Mouse (Mus musculus) layer of hippocampus, postnatal 36 days (tissue): ENCODE results near the gene Ubqln3. TPM values are rescaled to one million over a fixed set of nuclear protein-coding genes. Genes with fewer than 3 reads are reported as not detected.

Experiments
- DNase-seq, 2 experiments: peaks; one replicate each; pipeline ENCODE4 v3.0.0; 2022
- total RNA-seq, 2 experiments: library from RNA; stranded (reverse); gene quantifications; 2 replicates each; pipeline ENCODE4 v1.2.3; 2021

Gene Ubqln3
- total RNA-seq, result not detected

DNA sequence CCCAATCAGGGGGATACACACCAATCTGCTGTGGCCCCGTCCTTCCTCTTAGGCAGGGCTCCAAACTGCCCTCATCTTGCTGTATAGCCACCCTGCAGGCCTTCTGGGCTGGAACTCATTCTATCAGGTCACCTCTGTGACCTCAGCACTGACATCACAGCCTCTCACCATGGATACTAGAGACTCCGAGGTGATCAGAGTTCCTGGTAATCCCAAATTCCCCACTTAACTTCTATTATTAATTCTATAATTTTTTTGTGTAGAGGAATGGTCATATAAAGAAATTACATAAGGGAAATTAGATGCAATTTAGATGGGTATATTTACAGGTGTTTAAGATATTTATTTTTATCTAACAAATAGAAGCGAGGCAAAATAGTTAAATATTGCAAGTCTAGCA, at the start of gene Ubqln3:
Gene Ubqln3, minus strand, starts transcription at position 101 of the 400 bp plus-strand sequence.
- DNase-seq, result no peak

DNA sequence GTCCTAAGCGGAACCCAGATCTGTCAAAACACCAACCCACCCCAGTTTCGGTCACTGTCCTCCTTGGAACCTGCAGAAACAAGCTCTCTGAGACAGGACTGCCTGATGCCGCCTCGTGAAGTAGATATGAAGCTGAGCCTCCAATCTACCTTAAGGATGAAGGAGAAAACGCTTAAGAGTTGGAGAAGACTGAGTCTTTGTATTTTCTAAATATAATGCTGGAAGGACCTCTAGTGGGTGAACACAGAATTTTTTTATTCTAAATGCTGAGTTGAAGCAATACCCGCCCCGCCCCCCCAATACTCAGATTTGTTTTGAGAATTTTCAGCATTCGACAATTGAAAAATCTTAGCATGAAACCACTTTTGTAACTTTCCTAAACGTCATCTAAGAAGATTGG, 48.2 kb upstream of the Ubqln3 start:
- no peak for DNase-seq

DNA sequence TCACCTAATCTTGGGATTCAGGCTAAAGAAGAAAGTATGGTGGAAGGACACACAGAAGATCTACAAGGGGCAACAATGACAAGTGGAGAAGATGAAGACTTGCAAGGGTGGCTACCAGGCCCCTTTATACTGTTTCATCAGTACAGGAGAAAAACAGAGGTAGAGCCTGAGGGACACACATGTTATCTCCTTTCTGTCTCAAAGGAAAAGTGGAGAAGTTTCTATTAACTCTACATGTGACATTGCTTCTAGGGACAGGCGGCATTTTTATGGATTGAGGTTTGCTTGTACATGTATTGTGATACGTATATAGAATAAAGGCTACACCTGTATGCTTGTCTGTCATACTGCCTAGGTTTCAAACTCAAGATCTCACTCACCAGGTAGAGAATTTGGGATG, 40.2 kb upstream of the Ubqln3 start, which contains the start of gene Olfr648:
Gene Olfr648, minus strand, starts transcription at position 101 of the 400 bp plus-strand sequence.
- no peak for DNase-seq

DNA sequence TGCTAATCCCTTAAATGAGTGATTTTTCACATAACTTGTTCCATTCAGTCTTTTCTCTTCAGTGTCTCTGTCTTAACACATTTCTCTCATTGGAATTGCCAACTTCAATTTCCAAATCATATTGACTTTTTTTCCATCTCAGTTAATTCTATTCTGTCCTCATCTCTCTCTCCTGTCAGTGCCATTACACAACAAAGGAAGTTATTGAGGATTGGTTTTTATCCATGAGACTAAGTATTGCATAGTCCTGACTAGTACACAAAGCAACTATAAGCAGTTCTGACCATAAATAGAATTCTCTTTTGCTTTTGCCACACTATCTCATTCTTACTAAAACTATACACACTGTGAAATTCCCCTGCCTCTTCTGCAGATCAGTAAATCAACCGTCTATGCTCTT, 36.0 kb upstream of the Ubqln3 start:
- no peak for DNase-seq

DNA sequence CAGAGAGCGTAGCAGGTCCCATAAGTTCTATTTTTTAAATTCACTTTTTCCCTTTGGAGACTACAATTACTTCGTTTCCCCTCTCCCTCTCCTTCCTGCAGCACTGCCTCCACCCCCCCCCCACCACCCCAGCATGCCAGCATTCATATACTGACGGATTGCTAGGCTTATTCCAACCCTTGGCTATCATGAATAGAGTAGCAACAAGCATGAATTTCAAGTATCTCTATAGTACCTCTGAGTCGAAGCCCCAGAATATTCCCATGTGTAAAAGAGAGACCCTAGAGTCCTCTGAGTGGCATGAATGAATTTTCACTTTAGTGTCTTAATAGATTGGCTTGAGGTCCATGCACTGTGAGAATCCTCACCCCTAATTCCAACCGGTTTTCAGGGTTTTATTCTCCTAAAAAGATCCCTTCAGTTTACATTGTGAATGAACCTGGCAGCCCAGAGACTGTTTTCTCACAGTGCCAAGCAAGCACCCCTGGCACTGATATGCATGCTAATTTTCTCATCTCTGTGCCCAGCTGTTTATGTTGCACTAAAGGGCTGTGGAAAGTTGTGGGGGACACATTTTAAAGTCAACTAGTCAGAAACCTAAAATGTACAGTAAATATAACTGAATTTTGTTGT, 35.5 kb upstream of the Ubqln3 start:
- DNase-seq, result no peak

DNA sequence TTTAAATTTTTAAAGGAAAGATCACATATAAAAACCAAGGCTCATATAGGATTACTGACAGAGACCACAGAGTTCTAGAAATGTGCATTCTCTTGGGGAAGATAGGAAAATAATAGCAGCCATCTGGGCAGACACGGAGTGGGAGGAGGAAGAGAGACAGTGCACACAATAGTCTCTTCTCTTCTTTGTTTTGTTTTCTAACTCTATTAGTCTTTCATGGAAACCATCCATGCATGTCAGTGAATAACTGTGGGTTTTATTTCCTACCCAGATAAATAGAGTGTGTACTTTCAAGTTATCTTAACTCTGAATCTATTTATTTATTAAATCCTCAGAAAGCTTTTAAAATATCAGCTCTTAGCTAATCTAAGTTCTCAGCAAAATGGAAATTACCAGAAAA, 32.0 kb upstream of the Ubqln3 start:
- DNase-seq, result no peak

DNA sequence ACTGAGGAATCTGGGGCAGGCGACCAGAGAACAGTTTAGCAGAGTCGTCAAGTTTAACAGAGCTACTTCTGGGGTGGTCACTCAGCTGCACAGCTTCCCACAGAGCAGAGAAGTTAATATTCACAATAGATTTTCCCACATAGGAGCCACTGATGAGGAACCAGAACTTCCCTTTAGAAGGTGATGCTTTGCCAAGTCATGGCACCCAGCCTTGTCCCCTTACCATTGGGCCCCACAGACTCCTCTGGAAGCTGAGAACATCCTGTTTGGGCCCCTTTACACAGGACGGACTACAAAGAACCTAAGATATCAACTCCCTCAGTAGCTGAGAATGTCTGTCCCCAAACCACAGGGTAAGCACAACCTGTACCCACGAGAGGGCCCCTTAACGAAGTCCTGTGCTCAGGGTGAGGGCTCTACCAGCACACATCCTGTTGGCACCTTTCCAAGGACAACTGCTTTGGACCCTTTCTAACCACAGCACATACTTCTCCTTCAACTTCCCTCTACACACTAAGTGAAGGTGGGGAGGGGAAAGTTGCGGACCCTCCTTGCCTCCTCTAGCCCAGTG, 26.6 kb upstream of the Ubqln3 start:
- DNase-seq, result no peak

DNA sequence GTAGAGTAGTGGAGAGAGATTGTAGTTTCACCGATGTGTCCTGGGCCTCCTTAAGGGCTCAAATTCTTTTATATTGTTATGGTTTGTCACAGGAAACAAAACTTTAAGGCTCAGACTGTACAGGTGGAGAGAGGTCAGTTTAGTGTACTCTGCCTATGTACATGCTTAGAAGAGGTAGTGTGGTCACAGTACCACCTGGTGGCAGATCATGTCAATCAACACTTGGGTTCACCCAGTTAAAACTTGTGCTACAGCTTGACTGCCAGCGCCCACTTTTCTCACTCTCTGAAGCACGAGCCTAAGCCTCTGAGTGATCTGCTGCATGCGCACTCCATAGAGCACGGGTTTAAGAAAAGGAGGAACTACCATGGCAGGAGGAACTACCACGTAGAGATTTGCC, 24.0 kb upstream of the Ubqln3 start:
- DNase-seq, result no peak

DNA sequence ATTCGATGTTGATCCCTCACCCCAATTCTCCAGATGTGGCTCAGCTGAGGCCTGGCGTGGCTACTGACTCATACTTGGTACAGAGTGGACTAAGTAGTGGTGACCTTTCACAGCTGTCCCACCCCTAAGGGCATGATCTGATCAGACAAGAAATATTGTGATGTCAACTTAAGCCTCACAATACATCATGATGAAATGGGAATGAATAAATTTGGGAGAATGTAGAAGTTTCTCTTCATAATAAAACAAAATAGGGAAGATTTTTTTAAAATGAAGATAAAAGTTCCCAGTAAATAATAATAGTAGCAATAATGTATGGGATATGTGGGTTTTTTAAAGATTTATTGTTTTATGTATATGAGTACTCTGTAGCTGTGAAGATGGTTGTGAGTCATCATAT, 7.4 kb upstream of the Ubqln3 start, which contains the start of gene Ubqlnl:
Gene Ubqlnl, minus strand, starts transcription at position 101 of the 400 bp plus-strand sequence.
- DNase-seq, result no peak

DNA sequence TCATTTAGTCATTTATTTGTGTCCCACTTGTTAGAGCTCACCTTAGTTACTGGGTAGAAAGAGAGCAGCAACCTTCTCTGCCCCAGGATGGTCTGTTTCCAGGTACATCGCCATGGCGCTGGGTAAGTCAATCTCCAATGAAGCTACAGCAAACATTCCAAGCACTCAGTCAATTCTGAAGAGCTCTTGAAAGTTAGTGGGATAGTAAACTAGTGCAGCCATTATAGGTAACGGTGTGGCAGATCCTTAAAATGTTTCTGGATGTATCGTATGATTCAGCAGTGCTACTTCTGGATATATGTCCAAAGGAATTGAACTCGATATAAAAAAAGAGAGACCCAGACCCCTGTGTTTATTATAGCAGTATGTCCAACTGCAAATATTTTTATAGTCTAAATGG, 5.8 kb downstream of the Ubqln3 start, which contains the start of gene Olfr643:
Gene Olfr643, minus strand, starts transcription at position 101 of the 400 bp plus-strand sequence.
- DNase-seq, result no peak

DNA sequence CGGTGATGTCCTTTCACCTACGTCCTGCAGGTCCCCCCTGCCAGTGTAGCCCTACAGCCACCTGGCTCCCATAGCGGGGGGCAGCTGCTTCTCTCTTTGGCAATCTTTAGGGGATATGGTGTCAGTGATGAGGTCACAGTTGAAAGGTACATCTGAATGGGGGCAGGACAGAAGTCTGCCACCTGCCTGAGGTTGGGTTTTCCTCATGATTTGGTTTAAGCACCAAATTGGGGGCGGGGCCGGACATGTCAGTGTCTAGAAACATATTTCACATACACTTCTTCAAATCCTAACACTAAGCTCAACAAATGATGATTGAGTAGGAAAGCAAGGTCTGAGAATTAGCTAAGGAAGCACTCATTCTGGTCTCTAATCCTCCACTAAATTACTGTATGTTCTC, 13.4 kb downstream of the Ubqln3 start, which contains the start of gene Ubqln5:
Gene Ubqln5, minus strand, starts transcription at position 101 of the 400 bp plus-strand sequence.
- DNase-seq, result no peak

DNA sequence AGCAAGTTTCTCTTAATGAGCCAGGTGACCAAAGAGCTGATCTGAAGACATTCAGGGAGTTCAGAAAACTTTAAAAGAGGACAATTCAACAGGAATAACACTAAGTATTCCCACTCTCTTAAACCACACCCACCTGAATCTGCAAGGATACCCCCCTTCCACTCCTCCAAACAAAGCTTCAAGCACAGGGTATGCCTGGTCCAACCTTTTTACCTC, 38.4 kb downstream of the Ubqln3 start, which contains the start of gene Olfr646:
Gene Olfr646, plus strand, starts transcription at position 117 of the 216 bp plus-strand sequence.
- DNase-seq, result no peak

DNA sequence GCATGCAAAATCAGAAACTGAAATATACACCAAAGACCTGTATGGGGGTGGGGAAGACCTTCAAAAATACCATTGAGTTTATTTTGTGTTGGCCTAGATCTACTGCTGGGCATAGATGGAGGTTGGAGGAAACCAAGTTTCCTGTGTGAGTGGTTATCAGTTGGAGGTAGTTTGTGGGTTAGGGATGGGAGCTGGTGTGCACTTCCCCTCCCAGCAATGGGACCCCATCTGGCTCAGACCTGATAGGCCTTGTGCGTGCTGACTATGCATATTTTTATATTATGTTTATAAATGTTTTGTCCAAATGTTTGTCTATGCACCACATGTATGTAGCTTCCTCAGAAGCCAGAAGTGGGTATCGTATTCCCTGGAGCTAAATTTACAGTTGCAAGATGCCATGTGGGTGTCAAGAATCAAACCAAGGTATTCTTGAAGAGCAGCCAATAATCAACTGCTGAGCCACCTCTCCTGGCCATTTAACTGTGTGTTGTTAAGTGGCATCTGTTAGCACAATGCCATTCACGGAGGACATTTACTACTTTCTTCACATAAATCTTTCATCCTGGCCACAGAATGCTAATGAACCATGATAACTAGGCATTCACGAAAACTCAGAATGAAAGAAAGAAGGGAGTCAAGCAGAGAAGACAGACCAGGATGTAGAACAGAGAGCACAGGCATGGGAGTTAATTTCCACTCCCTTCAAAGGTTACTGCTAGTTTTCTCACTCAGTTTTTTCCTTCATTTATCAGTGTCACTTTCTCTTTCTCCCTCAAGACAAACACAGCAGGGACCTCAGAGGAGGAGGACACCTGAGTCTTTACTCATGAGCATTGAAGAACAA, 38.9 kb downstream of the Ubqln3 start:
- no peak for DNase-seq

Other genes starting within 250 kb of the Ubqln3 start
- gene Olfr64, start 248.8 kb downstream of the Ubqln3 start, total RNA-seq, result not detected
- gene Olfr65, start 239.8 kb downstream of the Ubqln3 start, total RNA-seq, result not detected
- not detected for gene Olfr631, start 214.5 kb downstream of the Ubqln3 start, total RNA-seq
- not detected for gene Olfr632, start 208.9 kb downstream of the Ubqln3 start, total RNA-seq
- not detected for gene Olfr633, start 198.8 kb downstream of the Ubqln3 start, total RNA-seq
- under 1 TPM; 0.10 to 0.13 TPM for gene Olfr635, start 172.1 kb downstream of the Ubqln3 start, total RNA-seq
- not detected for gene Olfr638, start 144.5 kb downstream of the Ubqln3 start, total RNA-seq
- gene Olfr639, start 126.0 kb downstream of the Ubqln3 start, total RNA-seq, result under 1 TPM; 0.08 to 0.17 TPM
- gene Olfr640, start 117.7 kb downstream of the Ubqln3 start, total RNA-seq, result not detected
- gene Olfr641, start 107.8 kb downstream of the Ubqln3 start, total RNA-seq, result not detected
- gene Olfr642, start 90.6 kb downstream of the Ubqln3 start, total RNA-seq, result not detected
- gene 4930516K23Rik, start 81.8 kb downstream of the Ubqln3 start, total RNA-seq, result not detected
- gene Olfr644, start 71.4 kb downstream of the Ubqln3 start, total RNA-seq, result not detected
- gene Olfr645, start 57.8 kb downstream of the Ubqln3 start, total RNA-seq, result not detected
- gene Olfr646, start 38.4 kb downstream of the Ubqln3 start, total RNA-seq, result under 1 TPM in 1 of 2 experiments, not detected in 1; 0.13 TPM
- gene Ubqln5, start 13.5 kb downstream of the Ubqln3 start, total RNA-seq, result not detected
- not detected for gene Olfr643, start 5.9 kb downstream of the Ubqln3 start, total RNA-seq
- not detected for gene Ubqlnl, start 7.3 kb upstream of the Ubqln3 start, total RNA-seq
- gene Olfm5, start 21.6 kb upstream of the Ubqln3 start, total RNA-seq, result not detected
- under 1 TPM; 0.27 to 0.30 TPM for gene Olfr648, start 40.1 kb upstream of the Ubqln3 start, total RNA-seq
- gene Olfr649, start 52.7 kb upstream of the Ubqln3 start, total RNA-seq, result not detected
- gene Trim6, start 75.5 kb upstream of the Ubqln3 start, total RNA-seq, result under 1 TPM in 1 of 2 experiments, not detected in 1; 0.22 TPM
- 1 to 10 TPM; 1.4 to 2.2 TPM for gene Trim34a, start 101.2 kb upstream of the Ubqln3 start, total RNA-seq
- gene Trim5, start 144.8 kb upstream of the Ubqln3 start, total RNA-seq, result under 1 TPM; 0.47 to 0.68 TPM
- 1 to 10 TPM; 1.8 to 2.5 TPM for gene Trim12a, start 172.2 kb upstream of the Ubqln3 start, total RNA-seq
- gene Trim34b, start 186.2 kb upstream of the Ubqln3 start, total RNA-seq, result not detected
- 1 to 10 TPM; 1.4 to 1.8 TPM for gene Trim12c, start 210.1 kb upstream of the Ubqln3 start, total RNA-seq
- not detected for gene Trim30b, start 226.6 kb upstream of the Ubqln3 start, total RNA-seq